Mouse (Mus musculus) CH12.LX (cell line): ENCODE measurements at regions not wholly inside any gene's neighbourhood (a gene's known extent, or its start where the extent isn't known, plus 50 kb on each side); places are given as distances from the start of the nearest gene placed in this dataset.

ENCODE experiments used
- DNase-seq: peaks from one replicate; pipeline ENCODE4 v3.0.0-alpha.2; 2013; ENCODE audit errors: extremely low read depth
- H3K27ac ChIP-seq: 2 replicates; pipeline ENCODE4 v1.5.1; 2012; ENCODE audit warnings: low read depth, mild to moderate bottlenecking, control low read depth, moderate library complexity; ENCODE audit not compliant: insufficient read depth
- H3K27me3 ChIP-seq: replicated peaks from 2 replicates; pipeline ENCODE3; 2012; ENCODE audit warnings: inconsistent platforms
- H3K36me3 ChIP-seq, 2 experiments: replicated peaks in 1 of 2; 2 replicates each; pipeline versions ENCODE3 to v1.6.1; 2012; ENCODE audit warnings: inconsistent platforms in 1 of 2, low read length in 1 of 2, mild to moderate bottlenecking in 1 of 2, mixed read lengths in 1 of 2, moderate library complexity in 1 of 2; ENCODE audit not compliant: control insufficient read depth in 1 of 2, insufficient read depth in 1 of 2
- H3K4me1 ChIP-seq, 2 experiments: 2 replicates each; pipeline ENCODE4 v1.6.1; 2012; ENCODE audit warnings: inconsistent platforms in 1 of 2, moderate library complexity in 1 of 2; ENCODE audit not compliant: insufficient read depth in 2 of 2, control insufficient read depth in 1 of 2
- H3K4me2 ChIP-seq: 2 replicates; pipeline ENCODE4 v1.6.1; 2012; ENCODE audit warnings: low read depth, mild to moderate bottlenecking, control low read depth; ENCODE audit not compliant: poor library complexity, insufficient read depth, severe bottlenecking
- H3K4me3 ChIP-seq, 3 experiments: fragments of 150-350 bp in 1 of 3; sonication (generic) in 1 of 3; replicated peaks in 1 of 3; 2 replicates each; pipeline versions ENCODE3 to v1.5.1; 2011 to 2012; ENCODE audit warnings: low read depth in 2 of 3, low read length in 2 of 3, mild to moderate bottlenecking in 2 of 3, moderate library complexity in 2 of 3, control low read depth in 1 of 3, improper control_type of control experiment in 1 of 3, inconsistent platforms in 1 of 3, mixed read lengths in 1 of 3; ENCODE audit not compliant: poor library complexity in 1 of 3
- H3K79me2 ChIP-seq: replicated peaks from 2 replicates; pipeline ENCODE4 v1.6.1; 2012; ENCODE audit warnings: mild to moderate bottlenecking, moderate library complexity; ENCODE audit not compliant: control insufficient read depth, poor library complexity, insufficient read depth, severe bottlenecking; ENCODE audit errors: extremely low read depth
- H3K9ac ChIP-seq: 2 replicates; pipeline ENCODE4 v1.6.1; 2012; ENCODE audit warnings: low read depth, mild to moderate bottlenecking, control low read depth, moderate library complexity; ENCODE audit not compliant: insufficient read depth
- H3K9me3 ChIP-seq: replicated peaks from 2 replicates; pipeline ENCODE3; 2012; ENCODE audit warnings: low read length, inconsistent platforms, mixed read lengths
- CTCF ChIP-seq, 2 experiments: IDR thresholded peaks in 1 of 2; conservative IDR thresholded peaks in 1 of 2; 2 replicates each; pipeline ENCODE4 v1.5.1; 2011 to 2012; ENCODE audit warnings: low read depth in 2 of 2, low read length in 2 of 2, improper control_type of control experiment in 1 of 2, inconsistent platforms in 1 of 2, mild to moderate bottlenecking in 1 of 2, moderate library complexity in 1 of 2
- ELF1 ChIP-seq: IDR thresholded peaks from 2 replicates; pipeline ENCODE4 v1.6.1; 2014; ENCODE audit warnings: low read depth, mild to moderate bottlenecking, inconsistent platforms, low read length, improper control_type of control experiment
- HCFC1 ChIP-seq: IDR thresholded peaks from 2 replicates; pipeline ENCODE4 v1.6.1; 2012; ENCODE audit warnings: low read depth, mild to moderate bottlenecking, inconsistent platforms, low read length, improper control_type of control experiment
- JUN ChIP-seq: IDR thresholded peaks from 2 replicates; pipeline ENCODE4 v1.6.1; 2011; ENCODE audit warnings: low read depth, mild to moderate bottlenecking, low read length, improper control_type of control experiment, moderate library complexity; ENCODE audit not compliant: insufficient read depth
- KAT2A ChIP-seq: IDR thresholded peaks from 2 replicates; pipeline ENCODE4 v1.6.1; 2012; ENCODE audit warnings: low read length, improper control_type of control experiment, inconsistent platforms; ENCODE audit not compliant: insufficient replicate concordance
- MAFK ChIP-seq: IDR thresholded peaks from 2 replicates; pipeline ENCODE4 v1.6.1; 2011; ENCODE audit warnings: low read length, improper control_type of control experiment; ENCODE audit not compliant: insufficient replicate concordance
- MEF2A ChIP-seq: IDR thresholded peaks from 2 replicates; pipeline ENCODE4 v1.6.1; 2014; ENCODE audit warnings: low read depth, mild to moderate bottlenecking, inconsistent platforms, low read length, improper control_type of control experiment, borderline replicate concordance
- MXI1 ChIP-seq: IDR thresholded peaks from 2 replicates; pipeline ENCODE4 v1.6.1; 2011; ENCODE audit warnings: mild to moderate bottlenecking, low read depth, low read length, improper control_type of control experiment
- MYC ChIP-seq: IDR thresholded peaks from 2 replicates; pipeline ENCODE4 v1.6.1; 2011; ENCODE audit warnings: low read depth, mild to moderate bottlenecking, improper control_type of control experiment, low read length
- POLR2AphosphoS2 ChIP-seq: IDR thresholded peaks from 2 replicates; pipeline ENCODE4 v1.6.1; 2011; ENCODE audit warnings: low read depth, low read length, improper control_type of control experiment
- RCOR1 ChIP-seq: conservative IDR thresholded peaks from 2 replicates; pipeline ENCODE4 v1.6.1; 2012; ENCODE audit warnings: low read depth, mild to moderate bottlenecking, inconsistent platforms, low read length, improper control_type of control experiment
- TBP ChIP-seq: conservative IDR thresholded peaks from 2 replicates; pipeline ENCODE4 v1.6.1; 2011; ENCODE audit warnings: low read depth, low read length, improper control_type of control experiment
- TCF12 ChIP-seq: IDR thresholded peaks from 2 replicates; pipeline ENCODE4 v1.6.1; 2014; ENCODE audit warnings: low read depth, mild to moderate bottlenecking, inconsistent platforms, low read length, improper control_type of control experiment
- USF1 ChIP-seq: IDR thresholded peaks from 2 replicates; pipeline ENCODE4 v1.6.1; 2014; ENCODE audit warnings: low read depth, mild to moderate bottlenecking, inconsistent platforms, low read length, improper control_type of control experiment
- ZC3H11A ChIP-seq: IDR thresholded peaks from 2 replicates; pipeline ENCODE4 v1.6.1; 2012; ENCODE audit warnings: low read depth, mild to moderate bottlenecking, inconsistent platforms, low read length, improper control_type of control experiment
- ZNF384 ChIP-seq: IDR thresholded peaks from 2 replicates; pipeline ENCODE4 v1.6.1; 2012; ENCODE audit warnings: low read depth, low read length, improper control_type of control experiment, inconsistent platforms
- dilution Hi-C: fragments of 300-500 bp; cut with MboI; formaldehyde crosslinking; loops from 2 replicates; pipeline ENCODE4 v1.14.3; 2020; ENCODE audit warnings: low sequenced_read_pairs; ENCODE audit not compliant: extremely low pct_unique_long_range_greater_than_20kb, extremely low pct_ligation_motif_present
- in situ Hi-C: fragments of 300-500 bp; cut with MboI; formaldehyde crosslinking; loops from 3 replicates; pipeline ENCODE4 v1.14.3; 2019; ENCODE audit warnings: low sequenced_read_pairs, low pct_ligation_motif_present, low pct_unique_long_range_greater_than_20kb, mixed read lengths

- Histone ChIP-seq H3K4me1 (peaks cover 0 to 3% of the 10 kb centered on the region in 2 experiments; a peak in 1 of 4 replicates), H3K4me2 (no peak overlapping the region), H3K36me3 (no peaks in the 10 kb centered on the region)
- dilution Hi-C loops = no loop called here
- TF ChIP-seq HCFC1 = no peak
- TF ChIP-seq TBP = no peak
- no peak for TF ChIP-seq TCF12
- TF ChIP-seq ZNF384 = no peak
- no peak for TF ChIP-seq POLR2AphosphoS2
- no peak for TF ChIP-seq RCOR1
- no peak for TF ChIP-seq MEF2A
- TF ChIP-seq MXI1 = no peak
- TF ChIP-seq ZC3H11A = no peak
- TF ChIP-seq CTCF (conservative IDR thresholded peaks at IDR 0.05 in 1 of 2, IDR thresholded peaks at IDR 0.05 in 1 of 2; ENCODE audit: low read depth in 2 of 2, low read length in 2 of 2) = no peak
- TF ChIP-seq, all 38 proteins: peak for 0
- in situ Hi-C loops = no loop called here
- H3K9me3 ChIP-seq = no peaks in the 10 kb centered on the region
- no peak overlapping the region for H3K4me3 ChIP-seq
- no peaks in the 10 kb centered on the region for H3K79me2 ChIP-seq
- no peaks in the 10 kb centered on the region for H3K27me3 ChIP-seq
- no peak overlapping the region for H3K27ac ChIP-seq
- no peak overlapping the region for H3K9ac ChIP-seq
- no peak for DNase-seq
Observed at GRCm38 (mm10) chr14:100444848-100445247, 160.4 kb upstream of the Klf12 start.

GRCm38 (mm10) chr14:100444099-100444498 is 159.6 kb upstream of the Klf12 start:
- Histone ChIP-seq H3K9ac (no peak overlapping the region), H3K4me1 (peaks cover 0 to 3% of the 10 kb centered on the region in 2 experiments; a peak in 1 of 4 replicates), H3K4me2 (no peak overlapping the region), H3K9me3 (no peaks in the 10 kb centered on the region), H3K36me3 (no peaks in the 10 kb centered on the region), H3K27me3 (no peaks in the 10 kb centered on the region), H3K79me2 (no peaks in the 10 kb centered on the region), H3K4me3 (no peak overlapping the region), H3K27ac (no peak overlapping the region)
- DNase-seq = no peak
- TF ChIP-seq ELF1 (no peak), MAFK (no peak), MYC (no peak), USF1 (no peak), CTCF (conservative IDR thresholded peaks at IDR 0.05 in 1 of 2, IDR thresholded peaks at IDR 0.05 in 1 of 2; ENCODE audit: low read depth in 2 of 2, low read length in 2 of 2) (no peak), KAT2A (no peak), JUN (no peak), ZNF384 (no peak)
- dilution Hi-C loops (no loop called here), in situ Hi-C loops (no loop called here)
